Mouse (Mus musculus) kidney, adult 2 months (tissue): ENCODE measurements at regions not wholly inside any gene's neighbourhood (a gene's known extent, or its start where the extent isn't known, plus 50 kb on each side); places are given as distances from the start of the nearest gene placed in this dataset.

ENCODE experiments used
- DNase-seq: peaks from one replicate; pipeline ENCODE4 v3.0.0; 2021
- H3K27ac ChIP-seq: fragments of 200-500 bp; 2 replicates; pipeline ENCODE4 v1.5.1; 2012; ENCODE audit warnings: low read depth, low read length, control low read depth, inconsistent platforms; ENCODE audit not compliant: insufficient read depth
- H3K27me3 ChIP-seq: fragments of 200-500 bp; replicated peaks from 2 replicates; pipeline ENCODE4 v1.6.1; 2012; ENCODE audit warnings: mild to moderate bottlenecking, moderate library complexity, low read length, inconsistent platforms; ENCODE audit not compliant: control insufficient read depth, insufficient read depth
- H3K36me3 ChIP-seq: fragments of 200-500 bp; 2 replicates; pipeline ENCODE4 v1.6.1; 2012; ENCODE audit warnings: mild to moderate bottlenecking, moderate library complexity, low read length, inconsistent platforms; ENCODE audit not compliant: control insufficient read depth, insufficient read depth
- H3K4me1 ChIP-seq: fragments of 200-500 bp; 2 replicates; pipeline ENCODE4 v1.6.1; 2011; ENCODE audit warnings: low read length; ENCODE audit not compliant: control insufficient read depth, insufficient read depth
- H3K4me3 ChIP-seq: fragments of 200-500 bp; 2 replicates; pipeline ENCODE4 v1.5.1; 2011; ENCODE audit warnings: mild to moderate bottlenecking, low read depth, low read length, control low read depth; ENCODE audit not compliant: insufficient read depth
- CTCF ChIP-seq: fragments of 200-500 bp; conservative IDR thresholded peaks from 2 replicates; pipeline ENCODE4 v1.5.1; 2011; ENCODE audit warnings: low read depth, mild to moderate bottlenecking, control low read depth, low read length, moderate library complexity, mixed read lengths; ENCODE audit not compliant: insufficient read depth, insufficient read length
- POLR2A ChIP-seq: fragments of 200-500 bp; IDR thresholded peaks from one replicate; pipeline ENCODE4 v1.6.1; 2011; ENCODE audit warnings: low read depth, low read length, control low read depth
- WGBS: fragments of 180-500 bp; shearing (Covaris S2); methylation state at CpG from one replicate; pipeline ENCODE4 v1.1.7; 2018; 5-methylcytosine and 5-hydroxymethylcytosine counted together

- no peak overlapping the region for H3K4me3 ChIP-seq
- DNase-seq, result peak; percentile 57
- no peaks in the 10 kb centered on the region for H3K27me3 ChIP-seq
- TF ChIP-seq CTCF (no peak), POLR2A (no peak)
- H3K36me3 ChIP-seq, result no peaks in the 10 kb centered on the region
- no peak overlapping the region for H3K27ac ChIP-seq
- H3K4me1 ChIP-seq, result peaks cover 3% of the 10 kb centered on the region; the same call in 1 of the 2 replicates
- 80% methylated on average over 2 of the region's 2 CpGs for WGBS
Observed at GRCm38 (mm10) chr12:86579716-86580115, 98.8 kb upstream of the Vash1 start.

- Histone ChIP-seq H3K27ac (no peak overlapping the region), H3K4me1 (peaks cover 3% of the 10 kb centered on the region; the same call in 1 of the 2 replicates), H3K27me3 (no peaks in the 10 kb centered on the region), H3K36me3 (no peaks in the 10 kb centered on the region), H3K4me3 (no peak overlapping the region)
- peak; percentile 21 for DNase-seq
- TF ChIP-seq POLR2A (no peak), CTCF (no peak)
- 29% methylated on average over 4 of the region's 4 CpGs for WGBS
Observed at GRCm38 (mm10) chr12:86580132-86580718, 98.3 kb upstream of the Vash1 start.

- WGBS, result 16% methylated on average over 3 of the region's 3 CpGs
- no peaks in the 10 kb centered on the region for H3K27me3 ChIP-seq
- TF ChIP-seq POLR2A (no peak), CTCF (no peak)
- DNase-seq, result no peak
- H3K4me1 ChIP-seq, result peaks cover 3% of the 10 kb centered on the region; the same call in 1 of the 2 replicates
- H3K27ac ChIP-seq, result no peak overlapping the region
- H3K36me3 ChIP-seq, result no peaks in the 10 kb centered on the region
- no peak overlapping the region for H3K4me3 ChIP-seq
Observed at GRCm38 (mm10) chr12:86582076-86582475, 96.4 kb upstream of the Vash1 start.

GRCm38 (mm10) chr12:86588010-86588409 is 90.5 kb upstream of the Vash1 start:
- no peak for DNase-seq
- TF ChIP-seq CTCF (no peak), POLR2A (no peak)
- H3K27me3 ChIP-seq, result no peaks in the 10 kb centered on the region
- H3K36me3 ChIP-seq, result no peaks in the 10 kb centered on the region
- H3K27ac ChIP-seq, result no peak overlapping the region
- H3K4me1 ChIP-seq, result no peaks in the 10 kb centered on the region
- H3K4me3 ChIP-seq, result no peak overlapping the region
- WGBS, result 80% methylated on average over 6 of the region's 6 CpGs

GRCm38 (mm10) chr12:86592509-86592908 is 86.0 kb upstream of the Vash1 start:
- no peak overlapping the region for H3K27ac ChIP-seq
- no peak for DNase-seq
- WGBS, result 45% methylated on average over 7 of the region's 7 CpGs
- H3K27me3 ChIP-seq, result no peaks in the 10 kb centered on the region
- H3K4me3 ChIP-seq, result no peak overlapping the region
- H3K4me1 ChIP-seq, result no peaks in the 10 kb centered on the region
- TF ChIP-seq CTCF (no peak), POLR2A (no peak)
- no peaks in the 10 kb centered on the region for H3K36me3 ChIP-seq

- H3K27ac ChIP-seq, result no peak overlapping the region
- 91% methylated on average over 11 of the region's 11 CpGs for WGBS
- H3K4me3 ChIP-seq, result no peak overlapping the region
- H3K4me1 ChIP-seq, result no peaks in the 10 kb centered on the region
- H3K27me3 ChIP-seq, result no peaks in the 10 kb centered on the region
- no peaks in the 10 kb centered on the region for H3K36me3 ChIP-seq
- TF ChIP-seq CTCF (no peak), POLR2A (no peak)
- no peak for DNase-seq
Observed at GRCm38 (mm10) chr12:86594647-86595046, 83.9 kb upstream of the Vash1 start.

GRCm38 (mm10) chr12:86600041-86600440 is 78.5 kb upstream of the Vash1 start:
- Histone ChIP-seq H3K4me1 (no peaks in the 10 kb centered on the region), H3K36me3 (no peaks in the 10 kb centered on the region), H3K27me3 (no peaks in the 10 kb centered on the region), H3K4me3 (no peak overlapping the region), H3K27ac (no peak overlapping the region)
- DNase-seq, result peak; percentile 64
- WGBS, result 32% methylated on average over 1 of the region's 1 CpGs
- TF ChIP-seq CTCF (no peak), POLR2A (no peak)
